Mouse (Mus musculus) megakaryocyte, embryonic 14.5 days (primary cell): Measurements from ENCODE around the gene Kif26b.

Source experiments
- FLI1 ChIP-seq: IDR thresholded peaks from 2 replicates; pipeline ENCODE4 v1.6.1; 2012; ENCODE audit warnings: low read length, inconsistent platforms, mixed read lengths
- GATA1 ChIP-seq: IDR thresholded peaks from 3 replicates; pipeline ENCODE4 v1.6.1; 2012; ENCODE audit warnings: mixed read lengths, low read length, inconsistent platforms, borderline replicate concordance

- TF ChIP-seq GATA1 (no peak), FLI1 (no peak)
Observed at GRCm38 (mm10) chr1:178769988-178770387, 241.1 kb downstream of the Kif26b start.
